ENCODE assay signal across 9 mouse cellular contexts in the genomic region with DNA sequence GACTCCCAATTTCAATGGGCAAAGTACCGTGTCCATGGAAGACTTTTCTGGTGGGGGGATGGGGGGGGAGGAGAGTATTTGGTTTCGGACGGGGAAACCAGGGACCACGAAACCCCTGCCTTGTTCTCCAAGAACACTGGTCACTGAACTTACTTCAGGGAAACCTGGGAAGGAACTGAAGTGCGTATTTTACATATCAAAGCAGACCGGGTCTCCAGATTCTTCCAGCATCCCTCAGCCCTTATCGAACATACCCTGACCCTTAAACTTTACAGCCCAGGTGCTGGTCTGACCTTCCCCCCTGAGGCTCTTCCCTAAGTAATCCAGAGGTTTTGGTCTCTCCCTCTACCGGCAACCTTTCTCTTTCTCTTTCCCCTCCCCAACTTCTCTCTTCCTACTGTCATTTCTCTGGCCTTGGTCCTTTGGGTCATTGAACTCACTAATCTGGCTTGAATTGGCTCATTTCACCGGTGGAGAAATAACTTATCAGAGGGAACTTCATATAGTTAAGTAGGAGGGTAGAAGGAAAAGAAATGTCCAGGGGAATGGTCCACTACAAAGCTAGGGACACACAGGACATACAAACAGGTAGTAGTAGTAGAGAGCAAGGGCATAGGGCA. TPM values are rescaled to one million over a fixed set of nuclear protein-coding genes. Genes with fewer than 3 reads are reported as not detected.
A peak's percentile ranks its signal among the peaks of the same experiment; 100 is the strongest.
DNase-seq lines count a peak whose midpoint lies in the region; ATAC-seq and TF ChIP-seq lines count a peak whose summit lies in the region.
"Had no signal": no experiment of that assay in that cellular context is flagged by ENCODE, and none has a peak within 500 bp of the region (broad histone marks: within the 10 kb centered on the region; RNA-seq: fewer than 3 reads in every experiment).

No protein-coding gene starts in this region.

- H3K36me3 ChIP-seq in lung, embryonic 14.5 days (ENCODE audit: insufficient read depth), result no peaks in the 10 kb centered on the region
- H3K36me3 ChIP-seq in forebrain, embryonic 12.5 days (replicated peaks), result no peaks in the 10 kb centered on the region
- no peaks in the 10 kb centered on the region for H3K36me3 ChIP-seq in limb, embryonic 11.5 days (ENCODE audit: control insufficient read depth, insufficient read depth, low read length)
- no peaks in the 10 kb centered on the region for H3K36me3 ChIP-seq in neural tube, embryonic 14.5 days (ENCODE audit: control insufficient read depth, insufficient read depth, low read length)

- no peak for DNase-seq in lung, embryonic 14.5 days
- no peak for DNase-seq in lung, adult 18-20 months
- DNase-seq in limb, embryonic 11.5 days (ENCODE audit: low spot score), result no peak
- DNase-seq in thymus, postnatal 25 days, result no peak
- DNase-seq in cerebellum, adult 11-12 months, result no peak
- DNase-seq in layer of hippocampus, adult 9-10 months (ENCODE audit: low spot score), result no peak
- DNase-seq: gastrocnemius, postnatal 10 days had no signal

- H3K9me3 ChIP-seq in lung, embryonic 14.5 days (ENCODE audit: low read depth, low read length), result no peaks in the 10 kb centered on the region
- H3K9me3 ChIP-seq in forebrain, embryonic 12.5 days, result no peaks in the 10 kb centered on the region
- no peaks in the 10 kb centered on the region for H3K9me3 ChIP-seq in limb, embryonic 11.5 days (ENCODE audit: control insufficient read depth, low read length)
- no peaks in the 10 kb centered on the region for H3K9me3 ChIP-seq in neural tube, embryonic 14.5 days (ENCODE audit: control insufficient read depth, low read length)

- H3K27me3 ChIP-seq in lung, embryonic 14.5 days (ENCODE audit: insufficient read depth, low read length), result no peaks in the 10 kb centered on the region
- H3K27me3 ChIP-seq in forebrain, embryonic 12.5 days, result no peaks in the 10 kb centered on the region
- H3K27me3 ChIP-seq in limb, embryonic 11.5 days (ENCODE audit: control insufficient read depth, insufficient read depth, low read length), result no peaks in the 10 kb centered on the region
- no peaks in the 10 kb centered on the region for H3K27me3 ChIP-seq in neural tube, embryonic 14.5 days (ENCODE audit: control insufficient read depth, insufficient read depth, low read length)

- ATAC-seq in lung, embryonic 14.5 days (ENCODE audit: insufficient read depth), result no peak
- no peak for ATAC-seq in forebrain, embryonic 12.5 days (ENCODE audit: low FRiP score)
- no peak for ATAC-seq in limb, embryonic 11.5 days (ENCODE audit: insufficient number of reproducible peaks, low FRiP score, low TSS enrichment, low read depth)
- ATAC-seq in neural tube, embryonic 14.5 days (ENCODE audit: low read depth), result no peak

- peak overlapping the region; percentile 73; the same call in 1 of the 2 replicates for H3K4me3 ChIP-seq in lung, embryonic 14.5 days (ENCODE audit: low read depth, low read length)
- peak overlapping the region; percentile 73 for H3K4me3 ChIP-seq in forebrain, embryonic 12.5 days (replicated peaks)
- peak overlapping the region; percentile 65; the same call in 1 of the 2 replicates for H3K4me3 ChIP-seq in limb, embryonic 11.5 days (ENCODE audit: low read depth, low read length)
- no peak overlapping the region for H3K4me3 ChIP-seq in neural tube, embryonic 14.5 days (ENCODE audit: low read depth, low read length)

- no peak for TF ChIP-seq CTCF in lung, embryonic 14.5 days (IDR thresholded peaks at IDR 0.05; ENCODE audit: low read depth)

- peak overlapping the region; percentile 64 for H3K9ac ChIP-seq in lung, embryonic 14.5 days
- H3K9ac ChIP-seq in forebrain, embryonic 12.5 days, result peak overlapping the region; percentile 67; the same call in 1 of the 2 replicates
- H3K9ac ChIP-seq in limb, embryonic 11.5 days (ENCODE audit: low read length), result no peak overlapping the region
- no peak overlapping the region for H3K9ac ChIP-seq in neural tube, embryonic 14.5 days (replicated peaks; ENCODE audit: low read depth, low read length)

- WGBS in lung, embryonic 14.5 days, result 28% methylated on average over 9 of the region's 9 CpGs
- 18% methylated on average over 9 of the region's 9 CpGs for WGBS in forebrain, embryonic 12.5 days
- WGBS in limb, embryonic 11.5 days, result 29% methylated on average over 9 of the region's 9 CpGs
- 20% methylated on average over 9 of the region's 9 CpGs for WGBS in neural tube, embryonic 14.5 days

- peaks cover 4% of the 10 kb centered on the region for H3K4me1 ChIP-seq in lung, embryonic 14.5 days (ENCODE audit: insufficient read depth)
- peaks cover 26% of the 10 kb centered on the region for H3K4me1 ChIP-seq in forebrain, embryonic 12.5 days
- peaks cover 4% of the 10 kb centered on the region; the same call in 1 of the 2 replicates for H3K4me1 ChIP-seq in limb, embryonic 11.5 days (ENCODE audit: control insufficient read depth, insufficient read depth, low read length)
- peaks cover 8% of the 10 kb centered on the region for H3K4me1 ChIP-seq in neural tube, embryonic 14.5 days (ENCODE audit: control insufficient read depth, insufficient read depth, low read length)

- peak overlapping the region; percentile 82 for H3K4me2 ChIP-seq in lung, embryonic 14.5 days
- H3K4me2 ChIP-seq in forebrain, embryonic 12.5 days, result peak overlapping the region; percentile 68
- peak overlapping the region; percentile 62; the same call in 1 of the 2 replicates for H3K4me2 ChIP-seq in limb, embryonic 11.5 days (ENCODE audit: low read depth, severe bottlenecking)
- H3K4me2 ChIP-seq in neural tube, embryonic 14.5 days (ENCODE audit: low read depth, low read length), result peak overlapping the region; percentile 71

- H3K27ac ChIP-seq in lung, embryonic 14.5 days (ENCODE audit: low read depth), result no peak overlapping the region
- no peak overlapping the region for H3K27ac ChIP-seq in forebrain, embryonic 12.5 days
- H3K27ac ChIP-seq in limb, embryonic 11.5 days (replicated peaks; ENCODE audit: low read depth, low read length), result no peak overlapping the region
- H3K27ac ChIP-seq in neural tube, embryonic 14.5 days (ENCODE audit: low read depth, low read length), result no peak overlapping the region

RNA-seq across cellular contexts. Expression of a gene that starts 1.1 kb away (rescaled TPM):
- 31.1 and 35.4 TPM in 2 replicates for polyA plus RNA-seq in lung, embryonic 14.5 days (2014; fragmentation: Nextera tagmentation; extraction: Ambion mirVana)
- polyA plus RNA-seq in forebrain, embryonic 12.5 days (2016; fragmentation: Nextera tagmentation; extraction: Ambion mirVana), result 35.9 and 40.5 TPM in 2 replicates
- 36.3 and 36.5 TPM in 2 replicates for polyA plus RNA-seq in limb, embryonic 11.5 days (2014; fragmentation: Nextera tagmentation; extraction: Ambion mirVana)
- 9.1 and 12.4 TPM in 2 replicates for polyA plus RNA-seq in neural tube, embryonic 14.5 days (2014; fragmentation: Nextera tagmentation; extraction: Ambion mirVana)

RNA-seq across cellular contexts. Expression of a gene that starts 2.5 kb away (rescaled TPM):
- 31.3 and 33.6 TPM in 2 replicates for polyA plus RNA-seq in lung, embryonic 14.5 days (2014; fragmentation: Nextera tagmentation; extraction: Ambion mirVana)
- polyA plus RNA-seq in forebrain, embryonic 12.5 days (2016; fragmentation: Nextera tagmentation; extraction: Ambion mirVana), result 30.8 and 31.5 TPM in 2 replicates
- 17.6 and 19.6 TPM in 2 replicates for polyA plus RNA-seq in limb, embryonic 11.5 days (2014; fragmentation: Nextera tagmentation; extraction: Ambion mirVana)
- polyA plus RNA-seq in neural tube, embryonic 14.5 days (2014; fragmentation: Nextera tagmentation; extraction: Ambion mirVana), result 44.4 and 61.5 TPM in 2 replicates

RNA-seq across cellular contexts. Expression of a gene that starts 41.9 kb away (rescaled TPM):
- 43.6 and 44.5 TPM in 2 replicates for polyA plus RNA-seq in lung, embryonic 14.5 days (2014; fragmentation: Nextera tagmentation; extraction: Ambion mirVana)
- 75.3 and 83.4 TPM in 2 replicates for polyA plus RNA-seq in forebrain, embryonic 12.5 days (2016; fragmentation: Nextera tagmentation; extraction: Ambion mirVana)
- polyA plus RNA-seq in limb, embryonic 11.5 days (2014; fragmentation: Nextera tagmentation; extraction: Ambion mirVana), result 50.2 and 55.2 TPM in 2 replicates
- polyA plus RNA-seq in neural tube, embryonic 14.5 days (2014; fragmentation: Nextera tagmentation; extraction: Ambion mirVana), result 1.9 and 2.8 TPM in 2 replicates

RNA-seq across cellular contexts. Expression of a gene that starts 48.9 kb away (rescaled TPM):
- 0.20 and 0.30 TPM in 2 replicates for polyA plus RNA-seq in lung, embryonic 14.5 days (2014; fragmentation: Nextera tagmentation; extraction: Ambion mirVana)
- 0.11 TPM in 1 of 2 replicates, not detected in the other for polyA plus RNA-seq in forebrain, embryonic 12.5 days (2016; fragmentation: Nextera tagmentation; extraction: Ambion mirVana)
- 0.31 and 0.47 TPM in 2 replicates for polyA plus RNA-seq in limb, embryonic 11.5 days (2014; fragmentation: Nextera tagmentation; extraction: Ambion mirVana)
- polyA plus RNA-seq in neural tube, embryonic 14.5 days (2014; fragmentation: Nextera tagmentation; extraction: Ambion mirVana), result 0.29 and 0.33 TPM in 2 replicates

Comparison
In these comparisons a context has a peak if more than half of its experiments do, and no peak if none do; other contexts are left out.
1. H3K9ac ChIP-seq: peak in lung, embryonic 14.5 days (single experiment) and forebrain, embryonic 12.5 days (single experiment); none in limb, embryonic 11.5 days (single experiment) and neural tube, embryonic 14.5 days (single experiment).
2. RNA of a gene that starts 41.9 kb away (polyA plus RNA-seq): 75.3 to 83.4 TPM in forebrain, embryonic 12.5 days, 50.2 to 55.2 TPM in limb, embryonic 11.5 days and 43.6 to 44.5 TPM in lung, embryonic 14.5 days; 1.9 to 2.8 TPM in neural tube, embryonic 14.5 days; every median in the first group is over 10 times any median in the second.
3. Peak in every context shown above with its lines, with median percentiles within 50 percentile points of each other: H3K4me2 ChIP-seq.